Comparison of ENCODE assay signal across 8 mouse cellular contexts in the genomic region with DNA sequence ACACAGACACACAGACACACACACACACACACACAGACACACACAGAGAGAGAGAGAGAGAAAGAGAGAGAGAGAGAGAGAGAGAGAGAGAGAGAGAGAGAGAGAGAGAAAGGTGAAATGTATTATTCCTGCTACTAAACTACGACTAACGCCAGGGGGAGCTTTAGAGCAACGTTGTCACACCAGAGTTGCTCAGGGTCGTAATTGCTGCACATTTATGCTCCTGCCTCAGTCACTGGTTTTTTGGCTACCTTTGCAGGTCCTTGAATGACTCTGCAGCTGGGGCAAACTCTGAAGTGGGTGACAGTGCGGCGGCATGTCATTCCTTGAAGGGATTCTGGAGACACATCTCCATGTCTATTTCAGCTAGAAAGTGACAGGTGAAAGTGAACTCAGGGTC.
DNase-seq lines count a peak whose midpoint lies in the region; ATAC-seq lines count a peak whose summit lies in the region.

No protein-coding gene starts in this region.

- WGBS in midbrain, embryonic 11.5 days = 40% methylated on average over 6 of the region's 6 CpGs
- 28% methylated on average over 6 of the region's 6 CpGs for WGBS in midbrain, embryonic 16.5 days

- no peak overlapping the region for H3K27ac ChIP-seq in midbrain, embryonic 11.5 days (ENCODE audit: low read depth, low read length)
- no peak overlapping the region for H3K27ac ChIP-seq in midbrain, embryonic 16.5 days (ENCODE audit: low read length)

- no peaks in the 10 kb centered on the region for H3K27me3 ChIP-seq in midbrain, embryonic 11.5 days (ENCODE audit: control insufficient read depth, insufficient read depth, low read length)
- no peaks in the 10 kb centered on the region for H3K27me3 ChIP-seq in midbrain, embryonic 16.5 days (ENCODE audit: control insufficient read depth, insufficient read depth, low read depth, low read length)

- H3K9me3 ChIP-seq in midbrain, embryonic 11.5 days (ENCODE audit: control insufficient read depth, low read length) = no peaks in the 10 kb centered on the region
- H3K9me3 ChIP-seq in midbrain, embryonic 16.5 days (replicated peaks; ENCODE audit: control insufficient read depth, low read length, poor library complexity, severe bottlenecking) = no peaks in the 10 kb centered on the region

- peak; percentile 1 for DNase-seq in CD4-positive, CD25-positive, alpha-beta regulatory T cell, adult 2 months (ENCODE audit: low read depth, low spot score)
- peak; percentile 89 for DNase-seq in midbrain, embryonic 11.5 days (ENCODE audit: low spot score, missing footprints)
- peak; percentile 22 for DNase-seq in embryo, embryonic 11.5 days (ENCODE audit: low read depth, low spot score)
- DNase-seq in kidney, postnatal 10 days = peak; percentile 60
- peak; percentile 31 for DNase-seq in lung, postnatal 10 days

- H3K4me3 ChIP-seq in midbrain, embryonic 11.5 days (ENCODE audit: low read depth, low read length) = no peak overlapping the region
- H3K4me3 ChIP-seq in midbrain, embryonic 16.5 days (ENCODE audit: low read depth, low read length) = no peak overlapping the region

- no peaks in the 10 kb centered on the region for H3K4me1 ChIP-seq in midbrain, embryonic 11.5 days (ENCODE audit: control insufficient read depth, insufficient read depth, low read length)
- no peaks in the 10 kb centered on the region for H3K4me1 ChIP-seq in midbrain, embryonic 16.5 days (ENCODE audit: control insufficient read depth, insufficient read depth, low read length)

- ATAC-seq in CD4-positive, CD25-positive, alpha-beta regulatory T cell, adult 4 months = no peak
- ATAC-seq in midbrain, embryonic 11.5 days (ENCODE audit: low FRiP score) = peak; percentile 59; the same call in 1 of the 2 replicates
- ATAC-seq in midbrain, embryonic 16.5 days = no peak
- no peak for ATAC-seq in erythroid progenitor cell, adult 5-6 weeks (replicated peaks; ENCODE audit: low FRiP score, poor library complexity, severe bottlenecking)

- H3K4me2 ChIP-seq in midbrain, embryonic 11.5 days = no peak overlapping the region
- H3K4me2 ChIP-seq in midbrain, embryonic 16.5 days (ENCODE audit: low read length) = no peak overlapping the region

- H3K9ac ChIP-seq in midbrain, embryonic 11.5 days (ENCODE audit: low read length) = no peak overlapping the region
- H3K9ac ChIP-seq in midbrain, embryonic 16.5 days (ENCODE audit: low read depth, low read length) = no peak overlapping the region

- no peaks in the 10 kb centered on the region for H3K36me3 ChIP-seq in midbrain, embryonic 11.5 days (ENCODE audit: control insufficient read depth, insufficient read depth, low read length)
- no peaks in the 10 kb centered on the region for H3K36me3 ChIP-seq in midbrain, embryonic 16.5 days (ENCODE audit: control insufficient read depth, insufficient read depth, low read length)

Comparison
In these comparisons a context has a peak if more than half of its experiments do, and no peak if none do; other contexts are left out.
1. DNase-seq: peak in every context shown above with its lines; median percentile 89 in midbrain, embryonic 11.5 days; 60 in kidney, postnatal 10 days; 31 in lung, postnatal 10 days; 22 in embryo, embryonic 11.5 days; 1 in CD4-positive, CD25-positive, alpha-beta regulatory T cell, adult 2 months.